Mouse (Mus musculus) embryonic fibroblast, embryonic 13.5 days (primary cell): ENCODE data around the gene Hoxa5. TPM values are rescaled to one million over a fixed set of nuclear protein-coding genes. Genes with fewer than 3 reads are reported as not detected.

Source experiments
- H3K27ac ChIP-seq: 2 replicates; pipeline ENCODE4 v1.5.1; 2012; ENCODE audit warnings: low read length, control low read depth, inconsistent platforms; ENCODE audit not compliant: insufficient read depth
- H3K4me1 ChIP-seq: 2 replicates; pipeline ENCODE4 v1.6.1; 2011; ENCODE audit warnings: low read length; ENCODE audit not compliant: control insufficient read depth, insufficient read depth
- H3K4me3 ChIP-seq: 2 replicates; pipeline ENCODE4 v1.5.1; 2011; ENCODE audit warnings: mild to moderate bottlenecking, control low read depth, low read length; ENCODE audit not compliant: insufficient read depth
- CTCF ChIP-seq: IDR thresholded peaks from 2 replicates; pipeline ENCODE4 v1.5.1; 2011; ENCODE audit warnings: mild to moderate bottlenecking, control low read depth, low read length, moderate library complexity, borderline replicate concordance; ENCODE audit not compliant: insufficient read depth
- POLR2A ChIP-seq: IDR thresholded peaks from 2 replicates; pipeline ENCODE4 v1.6.1; 2011; ENCODE audit warnings: low read depth, mild to moderate bottlenecking, control low read depth, low read length, moderate library complexity
- polyA plus RNA-seq: library from polyadenylated mRNA; stranded (reverse); fragments of >200 nt; gene quantifications from 2 replicates; pipeline ENCODE4 v1.2.4, GENCODE M21; 2011; ENCODE audit warnings: low read depth; ENCODE audit not compliant: missing spikeins, insufficient read length

Gene Hoxa5
- polyA plus RNA-seq, 1 experiment = 11.9 TPM

DNA sequence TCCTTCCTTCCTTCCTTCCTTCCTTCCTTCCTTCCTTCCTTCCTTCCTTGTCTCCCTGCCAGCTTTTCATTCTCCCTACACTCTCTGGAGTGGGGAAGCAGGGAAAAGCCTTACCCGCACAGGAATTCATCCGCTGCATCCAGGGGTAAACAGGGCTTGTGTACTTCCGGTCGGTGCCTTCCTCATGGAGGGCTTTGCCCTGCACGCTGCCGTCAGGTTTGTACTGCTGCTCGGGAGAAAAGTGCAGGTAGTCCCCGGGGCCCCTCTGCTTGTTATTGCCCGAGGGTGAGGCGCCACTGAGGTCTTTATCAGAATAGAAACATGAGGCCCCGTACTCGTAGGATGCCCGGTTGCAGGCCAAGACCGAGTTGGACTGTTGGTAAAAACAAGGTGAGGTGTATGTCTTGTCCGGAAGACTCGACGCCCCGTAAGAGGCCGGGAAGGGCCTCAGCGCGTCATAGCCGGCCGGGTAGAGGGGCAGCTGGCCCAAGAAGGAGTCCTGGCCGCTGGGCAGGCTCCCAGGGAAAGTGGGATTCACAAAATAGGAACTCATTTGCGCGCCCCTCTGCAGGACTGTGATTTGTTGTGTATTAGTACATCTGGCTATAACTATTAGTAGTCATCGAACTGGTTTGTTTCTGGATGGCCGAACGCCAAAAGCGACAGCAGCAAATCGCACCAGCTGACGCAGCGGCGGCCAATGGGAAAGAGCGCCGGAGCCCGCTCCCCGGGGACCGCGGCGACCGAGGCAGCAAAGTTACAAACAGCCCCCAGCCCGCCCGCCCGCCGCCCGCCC, 3.9 kb upstream of the Hoxa5 start, which contains the start of gene Hoxa6:
TSS of gene Hoxa6 (minus strand) at position 651 of the 796 bp plus-strand sequence.
- Histone ChIP-seq H3K27ac (no peak within 1 kb of the TSS; the same call in 1 of the 2 replicates), H3K4me1 (no peaks in the 10 kb centered on the region), H3K4me3 (peak within 1 kb of the TSS; percentile 33)
- TF ChIP-seq POLR2A (no peak), CTCF (no peak)

DNA sequence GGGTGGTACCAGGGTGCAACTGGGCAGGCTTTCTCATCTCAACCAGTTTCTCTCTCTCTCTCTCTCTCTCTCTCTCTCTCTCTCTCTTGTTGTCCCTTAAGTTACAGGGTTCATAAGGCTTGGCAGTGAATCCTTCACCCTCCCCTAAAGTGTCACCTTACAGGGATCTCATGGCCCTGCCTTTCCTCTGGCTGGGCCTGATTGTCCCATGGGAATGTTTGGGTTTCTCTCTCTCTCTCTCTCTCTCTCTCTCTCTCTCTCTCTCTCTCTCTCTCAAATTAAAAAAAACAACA, 3.2 kb upstream of the Hoxa5 start:
- Histone ChIP-seq H3K27ac (no peak overlapping the region), H3K4me1 (no peaks in the 10 kb centered on the region), H3K4me3 (no peak overlapping the region)
- no peak for TF ChIP-seq POLR2A
- TF ChIP-seq CTCF = no peak

DNA sequence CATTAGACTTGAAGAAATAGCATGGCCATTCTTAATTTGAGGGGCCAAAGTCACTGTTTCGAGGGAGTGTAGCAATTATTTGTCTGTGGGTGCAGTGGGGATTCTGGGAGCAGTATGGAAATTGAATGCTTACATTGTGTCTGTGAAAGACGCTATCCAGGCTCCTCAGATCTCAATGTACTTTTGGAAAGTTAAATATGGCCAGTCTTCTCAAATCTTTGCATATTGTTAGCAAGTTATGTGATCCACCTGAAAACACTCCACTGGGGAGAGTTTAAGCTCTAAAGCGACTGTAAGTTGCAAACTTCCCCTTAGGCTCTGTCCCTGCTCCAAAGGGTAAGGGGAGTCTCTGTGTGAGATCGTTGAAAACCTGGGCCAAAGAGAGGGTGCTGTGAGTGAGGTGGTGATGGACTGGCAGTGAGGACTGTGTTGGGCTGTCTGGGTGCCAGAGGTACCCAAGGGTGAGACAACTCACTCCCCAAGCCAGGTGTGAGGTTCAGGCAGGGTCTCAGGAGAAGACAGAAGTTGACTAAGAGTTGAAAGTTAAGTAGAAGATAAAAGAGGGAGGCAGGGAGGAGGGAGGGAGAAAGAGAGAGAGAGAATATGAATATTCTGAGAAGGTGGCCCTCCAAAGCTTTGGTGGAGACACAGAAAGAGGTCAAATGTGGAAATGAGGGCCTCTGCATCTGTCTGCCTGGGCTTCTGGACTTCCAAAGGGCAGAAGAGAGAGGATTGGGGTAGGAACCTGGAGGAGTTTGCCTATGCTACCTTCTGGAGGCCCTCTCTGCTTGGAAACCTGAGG, 2.7 kb upstream of the Hoxa5 start:
- TF ChIP-seq POLR2A (no peak), CTCF (no peak)
- Histone ChIP-seq H3K27ac (0 out of 2 replicates have a peak overlapping the region, but pooled peaks have one; percentile 4), H3K4me3 (0 out of 2 replicates have a peak overlapping the region, but pooled peaks have one; percentile 0), H3K4me1 (no peaks in the 10 kb centered on the region)

DNA sequence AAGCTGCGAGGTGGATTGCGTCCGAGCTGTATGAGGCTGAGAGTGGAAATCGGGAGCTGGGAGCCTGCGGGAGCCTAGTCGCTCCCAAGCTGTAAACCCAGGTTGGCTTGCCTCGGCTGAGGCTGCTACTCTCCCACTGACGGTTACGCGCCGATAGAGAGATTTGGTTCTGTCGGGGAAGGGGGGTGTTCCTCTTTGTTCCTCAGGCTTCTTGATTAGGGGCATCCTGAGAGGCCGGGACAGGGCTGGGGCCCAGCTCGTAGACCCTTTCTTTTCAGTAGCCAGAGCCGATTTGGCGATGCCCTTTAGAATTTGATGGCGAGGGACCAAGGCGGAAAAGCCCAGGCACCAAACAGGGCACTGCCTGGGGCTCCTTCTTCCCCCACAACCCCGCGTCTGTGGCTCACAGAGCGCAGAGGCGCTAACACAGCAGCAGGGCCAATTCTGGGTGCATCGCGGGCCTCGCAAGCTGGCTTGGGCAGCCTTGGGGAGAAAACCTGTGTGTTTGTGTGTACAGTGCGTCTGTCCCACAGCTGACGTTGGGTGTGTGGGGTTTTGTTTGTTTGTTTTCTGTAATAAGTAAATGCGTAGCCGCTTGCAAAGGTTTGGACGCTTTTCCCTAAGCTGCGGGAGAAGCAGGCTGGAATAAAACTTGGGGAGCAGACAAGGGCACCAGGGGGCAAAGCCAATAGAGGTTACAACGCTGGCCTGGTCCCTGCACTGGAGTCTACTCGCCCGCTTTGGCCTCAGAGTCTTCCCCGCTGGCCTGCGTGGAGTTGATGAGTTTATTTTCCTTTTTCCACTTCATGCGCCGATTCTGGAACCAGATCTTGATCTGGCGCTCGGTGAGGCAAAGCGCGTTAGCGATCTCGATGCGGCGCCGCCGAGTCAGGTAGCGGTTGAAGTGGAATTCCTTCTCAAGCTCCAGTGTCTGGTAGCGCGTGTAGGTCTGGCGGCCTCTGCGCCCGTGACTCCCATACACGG, 1.5 kb upstream of the Hoxa5 start:
- Histone ChIP-seq H3K4me3 (peak overlapping the region; percentile 6; the same call in 1 of the 2 replicates), H3K27ac (peak overlapping the region; percentile 9), H3K4me1 (no peaks in the 10 kb centered on the region)
- TF ChIP-seq CTCF (no peak), POLR2A (no peak)

DNA sequence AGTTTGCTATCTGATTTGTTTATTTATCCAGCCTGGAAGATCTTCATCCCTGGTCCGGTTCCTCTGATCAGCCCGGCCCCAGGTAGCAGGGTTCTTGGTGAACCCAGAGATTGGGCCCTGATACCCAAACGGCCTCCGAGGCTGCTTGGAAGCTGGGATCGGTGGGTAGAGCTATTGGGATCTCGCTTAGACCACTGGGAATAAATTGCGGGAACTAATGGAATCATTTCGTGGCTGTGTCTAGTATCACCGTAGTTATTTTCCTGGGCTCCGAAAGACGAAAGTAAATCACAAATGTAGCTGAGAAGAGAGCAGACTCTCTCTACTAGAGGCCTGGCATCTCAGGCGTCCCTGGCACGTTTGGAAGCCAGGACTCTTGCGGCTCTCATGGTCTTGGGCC, 834 bp upstream of the Hoxa5 start:
- peak overlapping the region; percentile 5; the same call in 1 of the 2 replicates for H3K4me3 ChIP-seq
- H3K4me1 ChIP-seq = no peaks in the 10 kb centered on the region
- TF ChIP-seq CTCF (no peak), POLR2A (no peak)
- peak overlapping the region; percentile 9; the same call in 1 of the 2 replicates for H3K27ac ChIP-seq

DNA sequence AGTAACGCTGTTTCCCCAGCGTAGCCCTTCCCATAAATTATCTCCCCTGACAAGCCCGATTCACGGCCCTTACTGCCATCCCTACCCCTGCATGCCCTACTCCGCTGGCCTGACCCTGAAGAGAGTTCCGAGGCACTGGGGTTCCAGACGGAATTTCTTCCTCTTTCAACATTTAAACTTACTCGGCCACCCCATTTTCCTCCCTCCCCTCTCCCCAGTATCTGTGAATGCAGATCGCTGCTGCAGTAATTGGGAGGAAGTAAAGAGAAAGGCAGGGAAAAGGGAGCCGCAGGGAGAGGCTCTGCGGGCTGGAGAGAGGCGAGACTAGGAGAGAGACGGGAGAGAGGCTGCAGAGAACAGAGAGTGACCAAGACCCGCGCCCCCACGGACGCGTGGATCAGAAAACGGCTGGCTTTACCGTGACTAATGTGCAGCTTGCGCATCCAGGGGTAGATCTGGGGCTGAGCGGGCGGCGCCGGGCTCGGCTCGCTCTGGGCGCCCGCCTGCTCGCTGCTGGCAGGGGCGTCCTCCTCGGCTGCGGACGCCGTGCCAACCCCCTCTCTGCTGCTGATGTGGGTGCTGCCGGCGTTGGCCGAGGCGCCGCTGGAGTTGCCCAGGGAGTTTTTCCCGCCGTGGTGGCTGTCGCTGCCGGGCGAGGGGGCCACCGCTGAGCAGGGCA, 877 bp downstream of the Hoxa5 start:
- Histone ChIP-seq H3K27ac (no peak overlapping the region), H3K4me1 (no peaks in the 10 kb centered on the region), H3K4me3 (peak overlapping the region; percentile 45)
- TF ChIP-seq CTCF = no peak
- TF ChIP-seq POLR2A = no peak

DNA sequence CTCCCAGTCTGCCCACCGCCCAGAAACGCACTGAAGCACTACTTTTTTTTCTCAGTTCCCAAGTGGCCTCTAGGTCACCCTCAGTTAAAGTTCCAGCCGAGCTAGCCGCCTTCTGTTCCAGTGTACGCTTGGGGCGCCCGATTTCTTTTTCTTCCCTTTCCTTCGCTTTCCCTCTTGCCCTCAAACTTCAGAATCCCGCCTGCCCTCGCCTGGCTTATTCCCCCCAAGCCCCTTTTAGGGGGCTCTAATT, 1.3 kb downstream of the Hoxa5 start:
- TF ChIP-seq POLR2A (no peak), CTCF (no peak)
- Histone ChIP-seq H3K27ac (no peak overlapping the region), H3K4me3 (peak overlapping the region; percentile 45), H3K4me1 (no peaks in the 10 kb centered on the region)

DNA sequence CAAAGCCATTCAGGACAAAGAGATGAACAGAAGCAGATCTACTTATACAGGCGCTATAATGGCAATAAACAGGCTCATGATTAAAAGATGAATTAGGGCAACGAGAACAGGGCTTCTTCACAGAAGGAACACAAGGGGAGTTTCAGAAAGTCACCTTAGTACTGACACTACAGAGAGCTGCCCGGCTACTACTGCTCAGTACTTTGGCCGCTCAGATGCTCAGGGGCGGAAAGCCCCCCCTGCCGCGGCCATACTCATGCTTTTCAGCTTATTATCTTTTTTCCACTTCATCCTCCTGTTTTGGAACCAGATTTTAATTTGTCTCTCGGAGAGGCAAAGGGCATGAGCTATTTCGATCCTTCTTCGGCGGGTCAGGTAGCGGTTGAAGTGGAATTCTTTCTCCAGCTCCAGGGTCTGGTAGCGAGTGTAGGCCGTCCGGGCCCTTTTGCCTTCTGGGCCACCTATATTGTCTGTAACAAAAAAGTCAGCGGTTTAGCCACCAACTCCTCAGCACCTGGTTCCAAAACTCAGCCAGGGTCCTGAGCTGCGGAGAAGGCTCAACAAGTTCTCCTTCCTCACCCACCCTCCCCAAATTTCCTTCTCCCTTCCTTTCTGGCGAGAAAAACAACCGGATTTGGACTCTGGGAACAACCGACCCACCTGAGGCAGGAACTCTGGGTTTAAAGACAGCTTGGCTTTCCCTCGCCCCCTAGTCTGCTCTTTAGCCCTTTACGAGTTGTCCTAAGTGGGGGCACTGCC, 1.8 kb downstream of the Hoxa5 start:
- Histone ChIP-seq H3K4me3 (peak overlapping the region; percentile 45), H3K27ac (no peak overlapping the region), H3K4me1 (no peaks in the 10 kb centered on the region)
- TF ChIP-seq POLR2A (no peak), CTCF (no peak)
